Mouse (Mus musculus): Measurements from ENCODE around the gene Scfd2. TPM values are rescaled to one million over a fixed set of nuclear protein-coding genes. Genes with fewer than 3 reads are reported as not detected.

The Scfd2 gene
- polyA plus RNA-seq, 1 experiment from 2014 or later = 17.7 TPM

- no peak overlapping the region for H3K27ac ChIP-seq (ENCODE audit: low read length)
- peaks cover 32% of the 10 kb centered on the region for H3K4me1 ChIP-seq (ENCODE audit: control insufficient read depth, insufficient read depth, low read length)
- H3K27me3 ChIP-seq (replicated peaks; ENCODE audit: control insufficient read depth, insufficient read depth, low read length) = no peaks in the 10 kb centered on the region
- no peak overlapping the region for H3K9ac ChIP-seq (ENCODE audit: low read depth, low read length)
- H3K36me3 ChIP-seq (ENCODE audit: control insufficient read depth, insufficient read depth, low read length) = no peaks in the 10 kb centered on the region
- H3K9me3 ChIP-seq (ENCODE audit: control insufficient read depth, low read length) = no peaks in the 10 kb centered on the region
- no peak overlapping the region for H3K4me3 ChIP-seq (ENCODE audit: low read length)
- 75% methylated on average over 6 of the region's 6 CpGs for WGBS
- no peak for ATAC-seq
- no peak overlapping the region for H3K4me2 ChIP-seq (ENCODE audit: low read depth, low read length)
These were observed 372.5 kb downstream of the Scfd2 start for GRCm38 (mm10) chr5:74158929-74159632.

DNA sequence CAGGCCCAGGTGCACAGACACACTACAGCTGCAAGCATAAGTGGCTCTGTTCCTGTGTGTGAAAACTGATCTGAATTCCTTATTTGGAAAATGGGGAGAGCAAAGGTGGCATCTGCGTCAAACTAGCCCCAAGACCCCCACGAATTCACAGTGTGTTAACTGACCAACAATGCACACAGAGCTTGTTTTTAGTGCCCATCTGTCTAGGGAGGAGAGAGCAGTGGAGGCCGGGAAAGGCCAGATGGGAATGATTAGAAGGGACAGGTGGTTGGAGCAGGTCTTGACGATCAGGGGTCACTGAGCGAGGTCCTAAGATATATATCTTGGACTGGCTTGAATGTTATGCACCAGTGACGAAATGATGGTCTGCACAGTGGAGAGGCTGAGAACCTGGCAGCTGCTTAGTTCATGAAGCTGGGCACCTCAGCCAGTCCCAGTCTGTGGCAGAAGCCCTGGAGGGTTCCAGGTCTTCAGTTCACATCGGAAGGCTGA lies 375.7 kb downstream of the Scfd2 start:
- 65% methylated on average over 7 of the region's 7 CpGs for WGBS
- no peak overlapping the region for H3K27ac ChIP-seq (ENCODE audit: low read length)

More for the DNA sequence above, 375.7 kb downstream of the Scfd2 start:
- no peak for ATAC-seq
- H3K4me2 ChIP-seq (ENCODE audit: low read depth, low read length) = no peak overlapping the region
- peaks cover 9% of the 10 kb centered on the region for H3K4me1 ChIP-seq (ENCODE audit: control insufficient read depth, insufficient read depth, low read length)
- no peaks in the 10 kb centered on the region for H3K27me3 ChIP-seq (replicated peaks; ENCODE audit: control insufficient read depth, insufficient read depth, low read length)
- H3K9me3 ChIP-seq (ENCODE audit: control insufficient read depth, low read length) = no peaks in the 10 kb centered on the region
- no peak overlapping the region for H3K9ac ChIP-seq (ENCODE audit: low read depth, low read length)
- H3K36me3 ChIP-seq (ENCODE audit: control insufficient read depth, insufficient read depth, low read length) = no peaks in the 10 kb centered on the region
- no peak overlapping the region for H3K4me3 ChIP-seq (ENCODE audit: low read length)

Other genes starting within 250 kb of the Scfd2 start
- 60.0 and 61.0 TPM in 2 replicates for gene Fip1l1, start 3.7 kb upstream of the Scfd2 start, polyA plus RNA-seq (2015; fragmentation: Nextera tagmentation; extraction: Ambion mirVana)
- gene Lnx1, start 171.2 kb upstream of the Scfd2 start, polyA plus RNA-seq (2015; fragmentation: Nextera tagmentation; extraction: Ambion mirVana) = 5.9 and 6.1 TPM in 2 replicates

Data from intestine, embryonic 16.5 days (tissue).